Mouse (Mus musculus) limb, embryonic 14.5 days (tissue): ENCODE measurements around the gene Prss2. TPM values are rescaled to one million over a fixed set of nuclear protein-coding genes. Genes with fewer than 3 reads are reported as not detected.

Experiments used
- ATAC-seq: fragments of 200-750 bp; cut with Nextera tagmentation; 2 replicates; pipeline ENCODE4 v1.8.0; 2017; ENCODE audit warnings: low read depth, moderate number of reproducible peaks, moderate TSS enrichment; ENCODE audit not compliant: low FRiP score
- DNase-seq: peaks from one replicate; pipeline ENCODE4 v3.0.0-alpha.2; 2015; ENCODE audit warnings: low spot score
- H3K27ac ChIP-seq: fragments of 300-500 bp; sonication (generic); replicated peaks from 2 replicates; pipeline ENCODE4 v1.5.1; 2014; ENCODE audit warnings: low read depth, mild to moderate bottlenecking, low read length, moderate library complexity, mixed read lengths
- H3K27me3 ChIP-seq: fragments of 300-500 bp; sonication (generic); 2 replicates; pipeline ENCODE4 v1.6.1; 2014; ENCODE audit warnings: low read length, mixed read lengths; ENCODE audit not compliant: control insufficient read depth, insufficient read depth
- H3K36me3 ChIP-seq: fragments of 300-500 bp; sonication (generic); 2 replicates; pipeline ENCODE4 v1.6.1; 2014; ENCODE audit warnings: mild to moderate bottlenecking, low read length, moderate library complexity, mixed read lengths; ENCODE audit not compliant: control insufficient read depth, insufficient read depth
- H3K4me1 ChIP-seq: fragments of 300-500 bp; sonication (generic); 2 replicates; pipeline ENCODE4 v1.6.1; 2014; ENCODE audit warnings: antibody characterized with exemption, low read length, mixed read lengths; ENCODE audit not compliant: control insufficient read depth, insufficient read depth
- H3K4me2 ChIP-seq: fragments of 300-500 bp; sonication (generic); replicated peaks from 2 replicates; pipeline ENCODE4 v1.6.1; 2014; ENCODE audit warnings: low read depth, mild to moderate bottlenecking, low read length, moderate library complexity; ENCODE audit not compliant: severe bottlenecking
- H3K4me3 ChIP-seq: fragments of 300-500 bp; sonication (generic); replicated peaks from 2 replicates; pipeline ENCODE4 v1.5.1; 2014; ENCODE audit warnings: low read length
- H3K9ac ChIP-seq: fragments of 300-500 bp; sonication (generic); 2 replicates; pipeline ENCODE4 v1.6.1; 2014; ENCODE audit warnings: mild to moderate bottlenecking, low read depth, low read length, moderate library complexity; ENCODE audit not compliant: severe bottlenecking
- H3K9me3 ChIP-seq: fragments of 300-500 bp; sonication (generic); 2 replicates; pipeline ENCODE4 v1.6.1; 2016; ENCODE audit warnings: low read length; ENCODE audit not compliant: control insufficient read depth
- POLR2A ChIP-seq: fragments of 200-500 bp; IDR thresholded peaks from 2 replicates; pipeline ENCODE4 v1.8.0; 2012; ENCODE audit warnings: inconsistent platforms, mild to moderate bottlenecking, moderate library complexity, borderline replicate concordance; ENCODE audit not compliant: insufficient read depth, insufficient read length; ENCODE audit errors: extremely low read depth
- WGBS: fragments of 180-500 bp; shearing (Covaris S2); extraction: QIAGEN DNeasy Blood & Tissue Kit; methylation state at CpG from one replicate; pipeline ENCODE4 v1.1.7; 2014; 5-methylcytosine and 5-hydroxymethylcytosine counted together
- polyA plus RNA-seq, 2 experiments: library from polyadenylated mRNA; depleted of rRNA in 1 of 2; stranded (reverse) in 1 of 2; unstranded in 1 of 2; fragments of >200 nt; fragmentation: Nextera tagmentation in 1 of 2; extraction: Ambion mirVana in 1 of 2; gene quantifications; 2 replicates each; pipeline versions ENCODE4 v1.2.1 to v1.2.3; 2012 to 2014

Prss2 gene
- polyA plus RNA-seq (2012; rRNA removed) (0.08 and 0.18 TPM in 2 replicates), polyA plus RNA-seq (2014; fragmentation: Nextera tagmentation; extraction: Ambion mirVana) (not detected in 2 replicates)

GRCm38 (mm10) chr6:41521487-41521886 lies at the start of gene Prss2:
TSS of gene Prss2 (plus strand) at chr6:41521787.
- Histone ChIP-seq H3K9me3 (no peaks in the 10 kb centered on the region), H3K9ac (no peak within 1 kb of the TSS), H3K36me3 (no peaks in the 10 kb centered on the region), H3K4me1 (no peaks in the 10 kb centered on the region), H3K27me3 (no peaks in the 10 kb centered on the region), H3K4me2 (no peak within 1 kb of the TSS), H3K27ac (no peak within 1 kb of the TSS), H3K4me3 (no peak within 1 kb of the TSS)
- TF ChIP-seq POLR2A: no peak
- WGBS: 84% methylated on average over 1 of the region's 1 CpGs
- no peak for DNase-seq
- ATAC-seq: no peak

GRCm38 (mm10) chr6:41499374-41499773 lies 22.2 kb upstream of the Prss2 start:
- no peaks in the 10 kb centered on the region for H3K36me3 ChIP-seq
- 80% methylated on average over 3 of the region's 3 CpGs for WGBS
- no peaks in the 10 kb centered on the region for H3K9me3 ChIP-seq
- no peaks in the 10 kb centered on the region for H3K27me3 ChIP-seq
- no peak overlapping the region for H3K9ac ChIP-seq
- DNase-seq (no peak), ATAC-seq (no peak)
- no peak overlapping the region for H3K4me3 ChIP-seq
- no peak overlapping the region for H3K4me2 ChIP-seq
- no peaks in the 10 kb centered on the region for H3K4me1 ChIP-seq
- no peak for TF ChIP-seq POLR2A
- H3K27ac ChIP-seq: no peak overlapping the region

GRCm38 (mm10) chr6:41504915-41505314 lies 16.7 kb upstream of the Prss2 start:
- Histone ChIP-seq H3K4me1 (no peaks in the 10 kb centered on the region), H3K9ac (no peak overlapping the region), H3K4me2 (no peak overlapping the region), H3K9me3 (no peaks in the 10 kb centered on the region), H3K27ac (no peak overlapping the region), H3K36me3 (no peaks in the 10 kb centered on the region), H3K27me3 (no peaks in the 10 kb centered on the region), H3K4me3 (no peak overlapping the region)
- ATAC-seq (no peak), DNase-seq (no peak)
- no peak for TF ChIP-seq POLR2A
- WGBS: 81% methylated on average over 2 of the region's 2 CpGs

- Histone ChIP-seq H3K9me3 (no peaks in the 10 kb centered on the region), H3K4me1 (no peaks in the 10 kb centered on the region), H3K4me3 (no peak overlapping the region), H3K27ac (no peak overlapping the region), H3K27me3 (no peaks in the 10 kb centered on the region), H3K9ac (no peak overlapping the region), H3K36me3 (no peaks in the 10 kb centered on the region), H3K4me2 (no peak overlapping the region)
- WGBS: 68% methylated on average over 6 of the region's 6 CpGs
- no peak for TF ChIP-seq POLR2A
- ATAC-seq: no peak
- no peak for DNase-seq
These were observed 16.3 kb upstream of the Prss2 start for GRCm38 (mm10) chr6:41505323-41505722.

- H3K9ac ChIP-seq: no peak overlapping the region
- TF ChIP-seq POLR2A: no peak
- 70% methylated on average over 6 of the region's 6 CpGs for WGBS
- no peaks in the 10 kb centered on the region for H3K27me3 ChIP-seq
- DNase-seq (no peak), ATAC-seq (no peak)
- no peaks in the 10 kb centered on the region for H3K9me3 ChIP-seq
- no peaks in the 10 kb centered on the region for H3K36me3 ChIP-seq
- H3K27ac ChIP-seq: no peak overlapping the region
- no peak overlapping the region for H3K4me2 ChIP-seq
- no peak overlapping the region for H3K4me3 ChIP-seq
- H3K4me1 ChIP-seq: no peaks in the 10 kb centered on the region
These were observed 3.5 kb upstream of the Prss2 start for GRCm38 (mm10) chr6:41518017-41518524.

- Histone ChIP-seq H3K27ac (no peak overlapping the region), H3K36me3 (no peaks in the 10 kb centered on the region), H3K4me1 (no peaks in the 10 kb centered on the region), H3K4me2 (no peak overlapping the region), H3K9ac (no peak overlapping the region), H3K4me3 (no peak overlapping the region), H3K27me3 (no peaks in the 10 kb centered on the region), H3K9me3 (no peaks in the 10 kb centered on the region)
- ATAC-seq (no peak), DNase-seq (no peak)
- no peak for TF ChIP-seq POLR2A
These were observed 4.9 kb downstream of the Prss2 start for GRCm38 (mm10) chr6:41526453-41526852.
